Mouse (Mus musculus): ENCODE data around the gene Col6a2. TPM values are rescaled to one million over a fixed set of nuclear protein-coding genes. Genes with fewer than 3 reads are reported as not detected.
A peak's percentile ranks its signal among the peaks of the same experiment; 100 is the strongest.

Gene Col6a2
- total RNA-seq (2017): 0.27 TPM in 1 of 2 replicates, not detected in the other

DNA sequence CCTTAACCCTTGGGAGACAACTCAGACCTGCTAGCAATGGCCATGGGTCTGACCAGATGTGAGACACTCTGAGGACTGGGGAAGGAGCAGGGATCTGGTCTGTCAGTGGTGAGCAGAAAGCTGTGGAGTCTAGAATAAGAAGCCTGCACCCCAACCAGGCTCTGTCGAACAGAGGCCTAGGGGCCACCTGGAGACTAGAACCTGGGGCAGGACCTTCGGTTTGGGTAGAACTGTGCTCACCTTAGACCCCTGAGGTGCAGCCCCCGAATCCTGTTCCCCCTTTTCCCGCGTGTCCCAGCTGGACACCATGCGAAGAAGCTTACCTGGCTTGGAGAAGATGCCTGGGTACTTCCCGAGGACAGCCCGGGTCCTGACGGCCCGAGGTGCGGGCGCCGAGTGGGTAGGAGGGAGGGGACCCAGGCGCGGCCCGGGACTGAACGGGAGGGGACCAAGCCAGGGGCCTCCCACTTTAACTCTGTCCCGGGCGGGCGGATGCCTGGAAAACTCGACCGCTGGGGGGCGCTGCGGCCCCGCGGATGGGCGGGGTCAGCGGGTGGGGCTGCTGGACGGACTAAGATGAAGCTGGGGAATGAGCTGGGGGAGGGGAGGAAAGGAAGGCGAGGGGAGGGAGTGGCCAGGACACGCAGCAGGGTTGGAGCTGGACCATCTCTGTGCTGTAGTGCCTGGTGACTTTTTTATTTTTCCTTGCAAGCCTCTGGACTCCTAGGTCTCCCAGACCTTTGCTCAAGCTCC is at the start of gene Col6a2:
TSS of gene Col6a2 (minus strand) at position 703 of the 753 bp plus-strand sequence.
- ATAC-seq (replicated peaks; ENCODE audit: low read depth, poor library complexity, severe bottlenecking): peak; percentile 62

DNA sequence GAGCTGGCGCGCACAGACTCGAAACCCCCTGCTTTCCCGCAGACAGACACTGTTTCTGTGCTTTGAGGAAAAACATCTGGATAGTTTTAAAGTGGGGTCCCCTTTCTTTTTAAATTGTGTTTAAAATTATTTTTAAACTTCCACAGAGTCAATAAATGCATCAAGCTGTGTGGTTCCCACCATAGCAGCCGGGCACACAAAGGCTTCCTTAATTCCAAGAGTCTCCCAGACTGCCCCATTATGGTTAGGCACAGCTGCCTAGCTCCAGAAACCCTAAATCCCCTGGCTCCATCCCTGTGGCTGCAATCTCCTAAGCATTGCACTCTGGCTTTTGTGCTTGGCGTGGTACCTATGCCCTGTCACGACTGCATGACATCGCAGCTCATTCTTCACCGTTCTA is 48.5 kb upstream of the Col6a2 start:
- no peak for ATAC-seq (replicated peaks; ENCODE audit: low read depth, poor library complexity, severe bottlenecking)

DNA sequence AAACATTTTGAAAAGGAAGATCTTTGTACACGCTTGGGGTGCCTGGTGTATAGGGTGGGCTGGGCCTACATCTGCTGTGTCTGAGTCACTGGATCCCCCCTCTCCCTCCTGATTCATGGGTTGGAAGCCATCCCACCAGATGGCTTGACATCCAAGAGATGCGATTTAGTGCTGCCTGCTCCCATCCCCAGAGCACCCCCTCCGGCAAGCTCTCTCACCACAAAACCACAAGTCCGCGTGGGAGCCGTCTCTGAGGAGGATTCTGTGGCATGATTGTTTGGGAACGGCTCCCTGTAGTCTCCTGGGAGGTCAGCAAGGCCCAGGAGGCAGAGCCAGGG is 45.5 kb upstream of the Col6a2 start:
- no peak for ATAC-seq (replicated peaks; ENCODE audit: low read depth, poor library complexity, severe bottlenecking)

DNA sequence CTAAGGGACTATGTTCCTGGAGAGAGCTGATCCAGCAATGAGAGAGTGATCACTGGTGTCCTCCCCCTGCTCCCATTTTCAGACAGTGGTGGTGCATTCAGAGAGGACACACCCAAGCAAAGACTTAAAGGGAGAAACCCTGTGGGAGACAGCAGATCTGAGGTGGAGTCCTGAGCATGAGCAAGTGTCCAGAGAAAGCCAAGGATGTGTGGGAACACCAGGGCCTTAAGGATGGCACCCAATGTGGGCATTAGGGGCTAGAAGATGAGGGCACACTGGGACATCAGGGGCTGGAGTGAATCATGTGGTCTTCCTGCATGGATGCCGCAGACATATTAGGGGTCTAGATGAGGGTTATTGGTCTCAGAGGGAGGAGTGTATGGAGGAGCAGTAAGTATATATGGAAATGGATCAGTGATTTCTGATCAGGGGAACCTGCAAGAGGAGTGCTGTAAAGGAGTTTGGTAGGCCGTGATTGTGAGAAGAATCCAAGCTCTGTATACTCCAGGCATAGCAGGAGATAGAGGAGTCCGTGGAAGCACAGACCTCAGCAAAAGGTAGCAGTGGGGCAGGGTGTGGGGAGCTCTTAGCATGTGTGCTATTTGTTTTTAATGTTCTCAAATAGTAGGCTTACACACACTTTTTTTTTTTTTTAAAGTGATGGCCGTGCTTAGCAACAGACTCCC is 45.0 kb upstream of the Col6a2 start:
- no peak for ATAC-seq (replicated peaks; ENCODE audit: low read depth, poor library complexity, severe bottlenecking)

DNA sequence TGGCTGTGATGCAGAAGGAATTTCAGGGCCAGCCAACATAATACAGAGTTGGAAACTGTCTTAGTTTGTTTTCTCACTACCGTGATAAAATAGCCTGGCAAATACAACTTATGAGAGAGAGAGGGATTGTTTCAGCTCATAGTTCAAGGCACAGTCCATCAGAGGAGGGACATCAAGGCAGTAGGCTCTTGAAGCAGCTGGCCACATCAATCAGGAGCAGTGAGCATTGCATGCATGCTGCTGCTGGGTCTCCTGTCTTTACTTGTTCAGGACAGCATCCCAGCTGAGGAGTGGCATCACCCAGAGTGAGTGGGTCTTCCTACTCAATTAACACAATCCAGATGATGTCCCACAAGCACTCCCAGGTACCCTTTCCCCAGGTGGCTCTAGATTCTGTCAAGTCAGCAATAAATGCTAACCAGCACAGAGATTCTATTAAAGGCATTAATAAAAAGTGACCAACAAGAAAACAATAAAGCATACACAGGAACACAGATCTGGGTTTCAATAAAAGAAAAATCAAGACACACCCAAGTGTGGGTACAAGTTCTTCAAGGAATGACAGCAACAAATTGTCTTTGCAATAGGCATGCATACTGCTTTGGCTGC is 43.9 kb upstream of the Col6a2 start:
- ATAC-seq (replicated peaks; ENCODE audit: low read depth, poor library complexity, severe bottlenecking): no peak

DNA sequence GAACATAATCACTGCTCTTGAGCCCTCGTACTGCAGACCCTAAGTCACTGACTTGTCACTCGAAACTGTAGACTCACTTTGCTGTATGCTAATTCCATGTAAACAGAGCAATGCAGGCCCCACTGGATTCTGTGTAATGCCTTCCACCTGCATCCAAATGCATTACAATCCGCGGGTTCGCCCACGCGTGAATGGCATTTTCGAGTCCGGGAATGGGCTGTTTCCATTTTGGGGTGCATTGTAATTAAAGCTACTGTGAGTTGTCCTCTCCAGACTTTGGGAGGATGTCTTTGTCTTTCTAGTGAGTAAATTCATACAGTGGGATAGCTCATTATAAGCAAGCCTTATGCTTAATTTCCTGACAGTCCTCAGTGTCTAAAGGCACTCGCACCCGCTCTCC is 42.1 kb upstream of the Col6a2 start:
- ATAC-seq (replicated peaks; ENCODE audit: low read depth, poor library complexity, severe bottlenecking): no peak

DNA sequence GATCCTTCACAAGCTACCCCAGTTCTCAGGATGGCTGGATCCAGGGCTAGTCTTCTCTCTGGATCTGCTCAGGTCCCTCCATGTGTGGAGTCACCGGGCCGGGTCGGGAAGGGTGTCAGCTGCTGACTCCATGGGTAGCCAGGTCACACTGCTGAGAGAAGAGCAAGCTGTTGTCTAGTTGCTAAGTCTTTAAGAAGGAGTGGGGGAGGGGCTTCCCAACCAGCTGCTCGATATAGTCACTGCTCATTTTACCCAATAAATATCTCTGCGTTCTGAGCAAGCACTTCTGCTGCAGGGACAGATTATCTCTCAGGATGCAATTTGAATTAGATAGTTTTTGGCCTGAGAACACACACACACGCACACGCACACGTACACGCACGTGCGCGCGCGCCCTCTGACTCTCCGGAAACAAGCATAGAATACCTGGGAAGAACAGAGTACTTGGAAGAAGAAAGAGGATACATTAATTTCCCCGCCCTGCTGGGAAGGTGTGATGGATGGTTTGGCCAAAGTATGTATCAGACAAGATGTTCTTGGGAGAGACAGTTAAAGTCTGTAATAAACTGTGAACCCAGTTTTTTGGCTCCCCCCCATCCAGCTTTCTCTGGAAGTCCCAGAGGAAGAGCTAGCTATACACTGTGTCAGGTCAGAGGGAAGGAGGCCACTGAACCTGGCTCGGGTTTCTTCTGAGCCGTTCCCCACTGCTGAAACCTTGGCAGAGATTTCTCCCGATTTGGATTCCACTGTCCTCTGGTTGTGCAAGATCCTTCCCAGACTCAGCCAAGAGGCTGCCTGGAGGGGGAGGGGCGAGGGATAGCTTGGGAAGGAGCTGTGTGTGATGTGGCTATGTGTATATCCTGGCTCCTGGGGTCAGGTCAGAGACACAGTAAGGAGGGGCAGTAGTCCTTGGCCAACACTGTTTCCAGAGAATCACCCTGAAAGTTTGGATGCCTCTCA is 41.0 kb upstream of the Col6a2 start:
- no peak for ATAC-seq (replicated peaks; ENCODE audit: low read depth, poor library complexity, severe bottlenecking)

DNA sequence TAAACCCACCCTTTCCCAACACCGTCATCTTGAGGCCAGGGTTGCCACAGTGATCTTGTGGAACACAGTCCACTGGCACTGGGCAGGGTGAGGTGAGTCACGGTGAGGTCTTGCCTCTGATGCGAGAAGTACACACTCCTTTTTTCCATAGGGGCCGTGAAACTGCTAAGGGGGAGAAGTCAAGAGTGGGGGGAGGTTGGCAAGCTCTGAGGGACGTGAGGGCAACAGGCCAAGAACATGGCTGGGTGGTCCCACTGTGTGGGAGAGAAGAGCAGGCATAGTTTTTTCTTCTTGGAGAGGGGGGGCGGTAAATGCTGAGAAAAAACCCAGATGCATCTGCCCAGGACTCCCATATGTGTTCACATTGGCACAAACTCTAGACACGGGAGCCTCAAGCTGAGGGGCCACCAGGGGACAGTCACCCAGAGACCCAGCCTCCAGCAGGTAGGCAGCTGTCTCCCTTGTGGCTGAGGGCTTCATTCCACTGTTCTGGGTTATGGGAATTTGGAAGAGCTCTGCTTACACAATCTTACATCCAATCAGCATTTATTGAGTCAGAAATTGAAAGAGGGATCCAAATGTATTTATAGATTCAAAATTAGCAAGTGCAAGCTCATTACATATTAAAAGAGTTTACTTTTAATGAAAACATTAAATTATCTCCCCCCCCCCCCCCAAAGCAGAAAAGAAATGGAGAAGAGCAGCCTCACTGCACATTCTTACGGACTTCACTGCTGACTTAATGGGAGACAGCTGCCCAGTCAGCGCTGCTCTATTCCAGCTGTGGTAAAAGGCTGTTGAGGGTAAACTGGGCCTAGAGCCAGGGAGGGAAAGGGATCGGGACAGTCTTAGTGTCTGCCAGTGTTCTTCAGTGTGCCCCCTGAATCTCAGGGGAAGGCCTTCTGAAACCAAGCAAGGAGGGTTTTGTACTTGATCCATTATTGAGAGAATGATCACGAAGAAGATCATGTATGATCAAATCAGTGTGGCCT is 30.2 kb upstream of the Col6a2 start:
- ATAC-seq (replicated peaks; ENCODE audit: low read depth, poor library complexity, severe bottlenecking): no peak

DNA sequence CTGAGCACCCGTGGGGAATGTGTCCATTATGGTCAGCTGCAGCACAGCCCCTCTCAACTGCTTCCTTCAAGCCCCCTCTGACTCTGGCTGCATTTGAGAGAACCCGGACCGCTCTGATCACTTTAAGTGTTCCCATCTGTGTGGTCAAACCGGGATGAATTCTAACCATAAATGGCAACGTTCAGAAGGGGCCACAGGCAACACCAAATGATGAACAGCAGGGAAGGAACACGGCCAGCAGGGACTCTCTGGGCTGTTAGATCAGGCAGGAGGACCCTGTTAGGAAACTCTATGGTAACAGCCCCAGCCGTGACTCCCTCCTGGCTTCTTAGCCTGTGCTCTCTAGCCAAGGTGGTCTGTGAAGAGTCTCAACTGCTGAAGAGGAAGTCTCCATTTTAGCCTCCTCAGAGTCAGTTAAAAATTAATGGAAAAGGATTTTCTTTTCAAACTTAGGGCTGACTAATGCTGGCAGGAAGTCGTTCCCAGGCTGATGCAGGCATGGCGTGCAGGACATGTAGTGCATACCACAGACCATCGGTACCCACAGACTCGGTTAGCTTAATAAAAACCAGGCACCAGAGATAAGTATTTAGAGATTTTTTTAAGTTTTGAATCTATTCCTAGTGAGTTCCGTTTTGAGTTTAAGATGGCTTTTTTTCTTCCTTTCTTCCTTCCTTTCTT is 27.4 kb upstream of the Col6a2 start:
- no peak for ATAC-seq (replicated peaks; ENCODE audit: low read depth, poor library complexity, severe bottlenecking)

DNA sequence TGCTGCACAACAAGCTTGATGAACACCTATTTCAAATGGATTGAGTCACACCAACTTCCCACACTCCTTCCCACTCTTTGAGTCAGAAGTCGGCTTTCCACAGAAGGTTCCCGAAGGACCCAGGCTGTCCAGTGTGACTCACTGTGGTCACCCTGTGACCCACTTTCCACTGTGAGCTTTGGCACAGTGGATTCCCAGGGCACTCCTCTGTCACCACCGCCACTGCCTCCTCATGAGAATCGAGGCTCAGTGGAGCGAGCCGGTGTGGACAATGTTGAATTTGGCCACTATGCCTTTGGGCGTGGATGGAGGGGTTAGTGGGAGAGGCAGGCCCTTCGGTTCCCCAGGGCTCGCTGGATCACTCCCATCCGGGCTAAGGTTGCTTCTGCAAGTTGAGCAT is 25.3 kb upstream of the Col6a2 start:
- no peak for ATAC-seq (replicated peaks; ENCODE audit: low read depth, poor library complexity, severe bottlenecking)

DNA sequence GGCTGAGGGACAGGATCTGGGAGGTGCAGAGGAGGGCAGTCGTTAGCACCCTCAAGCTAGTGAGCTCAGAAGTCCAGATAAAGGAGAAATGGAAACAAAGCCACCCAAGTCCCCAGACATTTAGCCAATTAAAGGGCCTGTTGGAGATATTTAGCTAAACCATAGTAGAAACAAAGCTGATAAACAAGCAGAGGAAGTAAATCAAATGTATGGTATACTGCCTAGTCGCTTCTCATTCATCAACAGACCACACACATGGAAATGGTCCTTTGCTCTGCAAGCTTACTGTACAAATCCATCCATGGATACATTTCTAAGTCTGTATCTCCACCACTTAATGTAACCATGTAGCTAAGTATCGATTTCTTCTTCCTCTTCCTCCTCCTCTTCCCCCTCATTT is 24.0 kb upstream of the Col6a2 start:
- ATAC-seq (replicated peaks; ENCODE audit: low read depth, poor library complexity, severe bottlenecking): no peak

DNA sequence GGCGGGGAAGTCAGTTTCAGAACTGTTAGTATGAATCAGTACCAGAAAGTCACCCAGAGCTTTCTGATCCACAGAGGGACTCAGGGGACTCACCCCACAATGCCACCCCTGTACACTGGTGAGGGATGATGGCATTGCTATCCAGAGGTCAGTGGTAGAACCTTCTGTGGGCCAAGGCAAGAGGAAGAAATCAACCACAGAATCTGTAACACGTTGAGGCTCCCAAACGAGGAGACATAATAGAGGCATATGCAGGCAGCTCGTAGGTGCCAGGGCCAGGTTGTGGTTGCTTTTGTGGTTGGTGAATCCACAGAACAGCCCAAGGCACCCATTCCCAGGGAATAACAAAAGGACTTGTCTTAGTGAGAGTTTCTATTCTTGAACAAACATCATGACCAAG is 22.3 kb upstream of the Col6a2 start:
- no peak for ATAC-seq (replicated peaks; ENCODE audit: low read depth, poor library complexity, severe bottlenecking)

DNA sequence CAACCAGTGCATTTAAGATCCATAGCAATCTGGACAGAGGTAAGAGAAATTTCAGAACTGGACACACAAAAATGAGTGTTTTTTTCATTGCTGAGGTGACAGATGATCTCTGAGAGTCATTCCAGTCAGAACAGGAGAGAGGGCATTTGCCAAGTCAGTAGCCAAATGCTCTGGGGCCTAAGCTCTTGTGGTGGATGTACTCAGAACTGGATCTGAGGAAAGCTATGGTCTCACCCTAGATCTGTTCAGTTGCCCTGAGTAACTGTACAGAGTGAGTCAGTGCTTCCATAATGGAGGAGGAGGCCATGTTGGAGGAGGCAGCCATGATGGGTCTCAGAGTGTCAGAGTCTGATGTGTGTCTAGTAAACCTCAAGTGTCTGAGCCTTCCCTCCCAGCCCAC is 21.6 kb upstream of the Col6a2 start:
- no peak for ATAC-seq (replicated peaks; ENCODE audit: low read depth, poor library complexity, severe bottlenecking)

DNA sequence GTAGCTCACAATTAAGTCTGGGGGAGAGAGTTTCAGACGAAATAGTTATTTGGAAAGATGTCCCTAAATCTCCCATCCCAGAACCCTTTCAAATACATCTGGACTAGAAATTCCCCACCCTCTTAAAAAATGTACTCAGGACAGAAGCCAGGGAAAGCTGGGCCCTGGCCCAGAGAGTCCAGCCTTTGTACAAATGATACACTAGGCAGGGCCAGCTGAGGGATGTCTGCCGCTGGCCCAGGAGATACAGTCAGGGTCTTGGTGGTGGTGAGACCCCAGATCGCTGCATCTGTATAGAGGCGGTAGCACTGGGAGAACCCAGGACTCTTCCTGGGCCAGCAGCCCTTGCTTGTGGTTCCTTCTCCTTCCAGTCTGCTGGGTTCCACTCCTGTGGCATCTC is 20.6 kb upstream of the Col6a2 start:
- ATAC-seq (replicated peaks; ENCODE audit: low read depth, poor library complexity, severe bottlenecking): no peak

DNA sequence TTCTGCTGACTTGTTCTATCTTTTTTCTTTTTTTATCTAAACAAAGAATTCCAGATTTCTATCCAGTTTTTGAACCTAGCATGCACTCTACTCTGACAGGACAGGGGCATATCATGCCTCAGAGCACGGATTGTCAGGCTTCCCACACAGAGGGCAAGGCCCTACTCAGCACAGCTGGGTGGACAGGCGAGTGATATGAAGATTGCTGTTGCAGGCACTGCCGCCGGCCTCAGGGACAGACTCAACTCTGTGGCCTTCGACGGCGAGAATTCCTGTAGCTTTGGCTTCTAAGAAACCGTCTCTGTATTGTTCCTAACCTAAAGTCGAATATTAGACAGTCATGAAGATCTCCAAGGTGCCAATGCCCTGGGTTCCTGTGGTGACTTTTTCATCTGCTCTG is 20.0 kb upstream of the Col6a2 start:
- ATAC-seq (replicated peaks; ENCODE audit: low read depth, poor library complexity, severe bottlenecking): no peak

DNA sequence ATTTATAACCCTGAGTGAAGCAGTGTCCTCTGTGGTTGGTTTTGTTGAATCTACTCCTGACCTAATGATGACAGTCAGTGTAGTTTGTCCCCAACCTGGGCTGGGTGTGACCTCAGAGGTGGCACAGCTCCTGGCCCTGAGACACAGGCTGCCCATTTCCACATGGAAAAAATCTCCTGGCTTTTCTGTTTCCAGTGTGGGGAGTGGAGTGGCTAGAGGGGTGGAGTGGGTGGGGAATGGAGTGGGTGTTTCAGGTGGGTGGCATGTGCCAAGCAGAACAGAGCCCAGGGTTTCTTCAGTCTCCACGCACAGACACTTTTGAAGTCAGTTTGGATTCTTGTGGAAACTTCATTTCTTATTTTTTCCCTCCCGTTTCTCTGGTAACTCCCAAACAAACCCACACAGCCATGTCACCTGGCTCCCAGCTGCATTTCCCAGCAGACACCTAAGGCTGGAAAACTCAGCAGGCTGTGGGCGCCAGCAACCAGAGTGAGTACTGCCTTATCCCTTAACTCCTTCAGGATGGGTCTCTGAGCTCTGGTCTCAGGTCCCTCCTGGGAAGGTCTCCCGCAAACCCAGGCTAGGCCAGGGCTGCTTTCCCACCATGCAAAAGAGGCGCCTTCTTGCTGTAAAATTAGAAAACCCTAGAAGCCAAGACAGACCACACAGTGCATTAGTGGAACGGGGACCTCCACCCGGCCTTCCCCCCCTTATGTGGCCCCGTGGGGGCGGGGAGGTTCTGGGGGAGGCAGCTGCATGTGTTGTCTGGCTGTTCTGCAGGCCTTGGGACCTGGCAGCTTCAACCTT is 19.4 kb upstream of the Col6a2 start:
- no peak for ATAC-seq (replicated peaks; ENCODE audit: low read depth, poor library complexity, severe bottlenecking)

DNA sequence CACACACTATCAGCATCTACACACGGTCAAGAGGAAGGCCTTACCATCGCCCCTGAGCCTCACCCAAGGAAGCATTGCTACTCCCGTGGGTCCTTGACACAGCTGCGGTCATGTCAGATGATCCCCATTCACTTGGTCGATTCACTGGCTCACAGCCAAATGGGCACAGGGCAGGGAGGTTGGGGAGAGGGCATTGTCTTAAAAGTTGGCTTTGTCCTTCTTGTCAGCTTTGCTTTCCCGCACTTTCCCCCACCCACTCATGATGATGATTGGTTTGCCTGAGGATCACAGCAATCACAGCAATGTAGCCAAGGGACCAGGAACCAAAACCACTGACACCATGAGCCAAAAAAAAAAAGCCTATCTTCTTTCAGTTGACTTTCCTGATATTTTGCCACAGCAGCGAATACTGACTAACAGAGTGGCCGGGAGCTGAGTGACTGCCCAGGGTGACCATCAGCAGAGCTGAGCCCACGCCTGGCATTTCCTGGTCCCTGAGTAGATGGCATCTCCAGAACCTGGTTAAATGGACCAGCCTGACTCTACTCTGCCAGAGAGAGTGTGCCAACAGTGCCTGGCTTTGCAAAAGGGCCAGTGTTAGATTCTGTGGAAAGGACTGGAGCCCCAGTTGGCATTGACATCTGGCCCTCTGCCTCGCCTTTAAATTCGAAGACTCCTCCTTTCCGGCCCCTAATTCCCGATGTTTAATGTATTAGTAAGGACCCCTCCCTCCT is 18.6 kb upstream of the Col6a2 start:
- no peak for ATAC-seq (replicated peaks; ENCODE audit: low read depth, poor library complexity, severe bottlenecking)
